Mouse (Mus musculus): ENCODE measurements at regions not wholly inside any gene's neighbourhood (a gene's known extent, or its start where the extent isn't known, plus 50 kb on each side); places are given as distances from the start of the nearest gene placed in this dataset.

DNA sequence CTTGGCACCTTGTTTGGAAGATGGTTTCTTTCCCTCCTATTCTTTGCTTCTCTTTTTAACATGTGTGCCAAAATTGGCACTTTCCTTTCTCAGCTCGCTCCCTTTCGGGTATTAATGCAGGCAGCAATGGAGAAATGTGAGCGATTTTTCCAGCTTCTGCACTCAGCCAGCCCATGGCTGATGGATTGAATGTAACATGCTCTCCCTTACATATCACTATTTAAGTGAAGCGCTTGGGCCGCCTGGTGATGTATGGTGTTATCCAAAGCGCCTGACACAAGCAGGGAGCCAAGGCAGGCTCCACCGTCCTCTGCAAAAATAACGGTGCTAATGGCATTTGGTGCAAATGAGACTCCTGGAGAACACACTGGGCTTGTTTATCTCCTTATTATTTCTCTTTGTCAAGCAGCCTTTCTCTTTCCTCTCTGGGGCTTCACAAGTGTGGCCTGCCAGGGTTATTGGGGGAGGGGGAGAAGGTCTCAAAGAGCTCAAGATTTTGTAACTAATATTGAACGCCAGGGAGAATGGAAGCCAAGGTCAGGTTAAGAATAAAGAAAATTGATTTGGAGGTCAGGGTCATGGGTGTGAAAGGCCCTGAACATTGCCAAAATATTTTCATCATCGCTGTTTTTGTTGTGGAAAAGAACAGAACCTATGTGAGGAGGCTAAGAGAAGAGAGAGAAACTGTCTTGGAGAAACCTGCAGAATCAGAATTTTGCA, 497.9 kb upstream of the Smim15 start:
- TF ChIP-seq EP300 (IDR thresholded peaks at IDR 0.05; ENCODE audit: low read depth) (no peak), CTCF (IDR thresholded peaks at IDR 0.05; ENCODE audit: low read depth) (no peak)
